Mouse (Mus musculus) lung, postnatal 36 days (tissue): ENCODE data around the gene Tns2.
"Not testable (repeated sequence)": the region's sequence is repeated elsewhere in the genome, so short reads cannot be mapped to it uniquely, and the experiment has no call there.

Experiments
- DNase-seq: peaks from one replicate; pipeline ENCODE4 v3.0.0; 2022; ENCODE audit warnings: mixed read lengths

Gene Tns2

DNA sequence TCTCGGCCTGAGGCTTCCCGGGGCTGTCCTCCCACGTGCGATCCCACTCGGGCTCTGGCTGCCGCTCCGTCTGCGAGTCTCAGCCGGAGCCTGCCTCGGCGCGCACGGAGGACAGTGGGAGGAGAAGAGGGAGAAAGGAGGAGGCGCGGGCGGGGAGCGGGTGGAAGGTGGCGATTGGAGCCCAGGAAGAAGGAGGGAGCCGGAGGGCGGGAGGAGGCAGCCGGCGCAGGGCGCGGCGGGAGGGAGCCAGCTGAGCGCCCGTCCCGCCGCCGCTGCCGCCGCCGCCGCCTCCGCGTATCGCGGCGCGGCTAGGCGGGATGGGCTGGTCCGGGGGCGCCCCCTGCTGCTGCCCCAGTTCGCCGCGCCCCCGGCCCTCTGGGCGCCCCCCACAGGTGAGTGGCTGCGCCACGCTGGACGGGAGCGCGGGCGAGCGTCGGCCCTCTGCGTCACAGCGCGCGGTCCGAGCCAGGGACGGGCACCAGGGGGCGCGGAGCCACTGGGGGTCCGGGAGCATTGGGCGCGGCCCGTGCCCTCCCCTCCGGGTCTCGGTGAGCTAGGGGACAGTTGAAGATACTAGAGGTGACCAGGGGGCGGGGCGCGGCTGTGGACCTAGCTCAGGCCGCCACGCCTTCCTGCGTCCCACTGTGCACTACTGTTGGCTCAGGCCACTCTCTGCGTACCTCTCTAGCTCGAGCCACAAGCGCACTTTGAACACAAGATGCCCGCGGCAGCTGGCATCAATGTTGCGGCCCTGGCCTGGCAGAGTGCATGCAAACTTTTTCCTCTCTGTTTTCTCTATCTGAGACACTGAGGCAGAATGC lies at the start of gene Tns2:
Gene Tns2, plus strand, starts transcription at position 253 of the 821 bp plus-strand sequence.
- DNase-seq: peak; percentile 90

DNA sequence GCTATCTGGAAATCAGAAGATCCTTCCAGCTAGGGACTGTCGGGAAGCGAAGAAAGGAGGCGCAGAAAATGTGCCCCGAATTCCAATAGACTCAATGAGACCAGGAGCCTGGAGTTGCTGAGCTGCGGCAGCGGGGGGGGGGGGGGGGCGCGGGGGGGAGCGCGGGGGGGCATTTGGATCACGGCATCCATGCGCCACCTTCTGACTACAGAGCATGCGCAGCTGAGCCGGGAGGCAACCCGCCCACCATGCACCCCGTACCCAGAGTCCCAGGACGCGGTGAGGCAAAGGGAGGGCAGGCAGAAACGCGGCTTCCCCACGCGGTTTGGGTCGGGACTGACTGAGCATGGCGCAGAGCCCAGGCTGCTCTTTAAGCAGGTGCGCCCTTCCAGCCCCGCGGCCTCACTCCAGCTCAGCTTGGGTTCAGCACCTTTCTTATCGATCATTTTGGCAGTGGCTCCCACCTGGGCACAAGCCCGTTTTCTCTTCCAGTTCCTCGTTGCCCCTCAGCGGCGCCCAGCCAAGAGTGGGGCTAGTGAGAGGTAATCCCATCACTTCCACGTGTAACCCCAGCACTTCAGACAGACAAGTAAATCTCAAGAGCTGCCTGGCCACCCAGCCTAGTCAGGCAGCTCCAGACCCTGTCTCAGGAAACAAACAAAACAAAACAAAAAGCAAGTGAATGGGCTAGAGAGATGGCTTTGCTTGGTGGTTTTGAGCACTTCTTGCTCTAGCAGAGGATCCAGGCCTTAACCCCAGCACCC lies 48.1 kb upstream of the Tns2 start:
- DNase-seq: peak; percentile 43

DNA sequence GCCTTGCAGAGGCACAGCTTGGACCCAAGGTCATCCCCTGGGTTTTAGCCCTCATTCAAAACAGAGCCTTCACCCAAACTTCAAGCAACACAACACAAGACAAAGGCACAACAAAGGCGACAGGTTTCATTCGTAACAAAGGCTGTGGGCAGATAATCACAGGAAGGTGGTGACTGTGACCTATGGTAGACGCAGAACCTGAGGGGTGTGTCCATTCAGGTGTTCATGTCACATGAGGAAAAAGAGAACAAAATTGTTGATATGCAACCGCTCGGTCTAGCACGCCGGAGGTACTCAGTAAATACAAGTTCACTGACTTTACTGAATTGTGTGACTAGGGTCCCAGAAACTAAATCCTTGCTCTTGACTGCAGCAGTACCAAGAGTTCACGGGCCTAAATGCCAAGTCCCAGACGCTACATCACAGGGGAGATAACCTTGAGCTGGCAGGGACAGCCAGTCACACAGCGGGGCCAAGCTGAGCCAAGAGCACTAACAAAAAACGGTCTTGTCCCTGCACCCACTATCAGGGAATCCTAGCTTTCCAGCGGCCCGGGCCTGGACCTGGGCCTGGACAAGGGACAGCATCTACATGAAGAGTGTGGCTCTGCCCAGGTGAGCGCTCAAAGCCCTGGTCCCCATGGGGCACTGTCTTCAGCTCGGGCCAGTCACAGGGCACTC lies 43.6 kb upstream of the Tns2 start:
- no peak for DNase-seq

DNA sequence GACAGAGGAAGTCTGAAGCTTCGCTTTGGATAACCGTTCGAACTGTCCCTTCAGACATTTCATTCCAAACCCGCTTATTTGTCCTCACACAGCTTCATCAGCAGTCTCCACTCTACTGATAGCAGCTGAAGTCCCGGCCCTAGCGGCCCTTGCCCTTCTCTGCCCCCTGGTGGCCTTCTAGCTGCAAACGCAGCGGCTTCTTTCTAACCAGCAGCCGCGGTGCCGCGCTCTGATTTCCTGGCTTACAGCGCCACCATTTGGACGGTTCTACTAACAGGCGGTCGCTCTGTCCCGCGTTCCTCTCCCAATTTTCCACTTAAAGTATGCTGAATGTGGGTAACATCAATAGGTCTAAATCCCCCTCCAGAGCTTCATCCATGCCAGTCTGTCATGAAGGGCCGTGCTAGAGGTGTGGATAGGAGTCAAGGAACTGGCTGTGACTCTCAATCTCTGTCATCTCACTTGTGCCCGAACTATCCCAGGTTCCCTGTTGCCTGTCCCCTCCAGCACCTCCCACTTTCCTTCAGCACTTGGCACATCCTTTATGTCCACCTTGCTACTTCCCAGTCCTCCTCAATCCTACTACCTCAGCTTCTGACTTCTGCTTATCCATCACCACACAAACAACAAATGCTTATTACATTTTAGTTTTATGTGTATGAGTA lies 34.4 kb upstream of the Tns2 start:
- peak; percentile 96 for DNase-seq

DNA sequence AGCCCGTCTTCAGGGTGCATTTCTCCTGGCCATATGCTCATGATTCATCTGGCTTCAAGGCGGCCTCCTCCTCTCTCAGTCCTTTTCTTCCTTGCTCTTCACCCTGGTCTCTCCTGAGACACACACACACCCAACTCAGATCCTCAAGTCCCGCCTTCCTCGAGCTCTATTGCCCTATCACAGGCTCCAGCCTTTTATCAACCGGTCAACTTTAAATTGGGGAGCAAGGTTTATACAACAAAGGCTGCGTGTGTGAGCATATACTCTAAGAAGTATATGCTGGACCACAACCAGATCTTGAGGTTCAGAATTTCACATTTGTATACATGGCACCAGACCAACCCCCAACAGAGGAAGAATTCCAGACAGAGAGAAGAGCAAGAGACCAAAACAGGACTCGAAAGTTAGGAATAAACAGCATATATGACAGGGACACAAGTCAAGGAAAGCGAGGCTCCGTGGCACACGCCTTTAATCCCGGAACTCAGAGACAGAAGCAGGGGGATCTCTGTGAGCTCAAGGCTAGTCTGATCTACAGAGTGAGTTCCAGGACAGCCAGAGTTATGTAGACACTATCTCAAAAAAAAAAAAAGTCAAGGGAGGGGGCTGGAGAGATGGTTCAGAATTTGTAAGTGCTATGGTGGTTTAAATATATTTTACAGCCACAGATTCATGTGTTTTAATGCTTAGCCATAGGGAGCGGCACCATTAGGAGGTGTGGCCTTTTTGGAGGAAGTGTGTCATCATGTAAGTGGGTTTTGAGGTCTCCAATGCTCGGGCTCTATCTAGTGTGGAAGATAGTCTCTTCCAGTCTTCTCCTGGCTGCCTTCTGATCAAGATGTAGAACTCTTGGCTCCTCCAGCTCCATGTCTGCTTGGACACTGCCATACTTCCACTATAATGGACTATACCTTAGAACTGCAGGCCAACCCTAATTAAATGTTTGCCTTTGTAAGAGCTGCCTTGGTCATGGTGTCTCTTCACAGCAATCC lies 29.4 kb upstream of the Tns2 start:
- no peak for DNase-seq

DNA sequence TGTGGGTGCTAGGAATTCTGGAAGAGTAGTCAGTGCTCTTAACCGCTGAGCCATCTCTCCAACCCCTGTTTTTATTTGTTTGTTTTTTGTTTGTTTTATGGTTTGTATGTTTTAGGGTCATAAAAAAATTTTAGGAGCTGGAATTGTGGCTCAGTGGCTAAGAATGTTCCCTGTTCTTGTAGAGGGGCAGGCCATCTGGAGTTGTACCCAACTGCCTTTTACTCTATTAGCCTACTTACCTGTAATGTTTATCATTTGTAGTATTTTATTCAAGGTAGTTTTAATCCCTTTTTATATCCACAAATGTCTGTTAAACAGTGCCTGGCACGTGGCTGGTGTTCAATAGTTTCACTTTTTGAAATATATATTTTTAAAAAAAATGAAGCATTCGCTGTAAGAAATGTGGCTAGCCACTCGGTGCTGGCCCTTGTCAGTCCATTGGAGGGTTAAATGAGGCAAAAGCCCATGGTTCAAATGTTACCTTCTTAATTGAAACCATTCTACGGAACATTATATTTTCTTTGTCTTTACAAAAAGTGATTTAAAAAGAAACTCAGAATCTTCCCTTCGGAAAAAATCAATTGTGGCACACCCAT lies 27.2 kb upstream of the Tns2 start:
- DNase-seq: no peak

DNA sequence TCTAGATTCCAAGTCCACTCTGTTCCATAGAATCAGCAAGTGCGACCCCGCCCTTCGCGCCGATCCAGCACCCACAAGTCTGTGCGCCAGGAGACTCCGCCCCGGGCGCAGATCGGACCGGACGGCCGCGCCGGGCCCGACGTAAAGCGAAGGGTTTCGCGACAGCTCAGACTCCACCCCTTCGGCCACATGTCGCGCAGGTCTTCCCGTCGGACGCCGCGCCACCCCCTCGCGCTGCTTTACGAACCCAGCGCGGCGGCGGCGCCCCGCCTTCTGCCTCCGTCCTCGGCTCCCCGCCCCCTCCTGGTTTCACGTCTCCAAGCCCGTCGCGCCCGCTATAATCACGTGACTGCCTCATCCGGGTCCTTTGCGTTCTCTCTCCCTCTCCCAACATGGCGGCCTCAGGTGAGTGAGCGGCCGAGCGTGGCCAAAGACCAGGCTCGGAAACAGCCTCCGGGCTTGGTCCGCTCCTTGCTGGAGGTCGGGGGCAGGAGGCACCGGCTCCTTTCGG lies 26.6 kb upstream of the Tns2 start, which contains the start of gene Eif4b:
Gene Eif4b, plus strand, starts transcription at position 215 of the 511 bp plus-strand sequence.
- DNase-seq: peak; percentile 100

DNA sequence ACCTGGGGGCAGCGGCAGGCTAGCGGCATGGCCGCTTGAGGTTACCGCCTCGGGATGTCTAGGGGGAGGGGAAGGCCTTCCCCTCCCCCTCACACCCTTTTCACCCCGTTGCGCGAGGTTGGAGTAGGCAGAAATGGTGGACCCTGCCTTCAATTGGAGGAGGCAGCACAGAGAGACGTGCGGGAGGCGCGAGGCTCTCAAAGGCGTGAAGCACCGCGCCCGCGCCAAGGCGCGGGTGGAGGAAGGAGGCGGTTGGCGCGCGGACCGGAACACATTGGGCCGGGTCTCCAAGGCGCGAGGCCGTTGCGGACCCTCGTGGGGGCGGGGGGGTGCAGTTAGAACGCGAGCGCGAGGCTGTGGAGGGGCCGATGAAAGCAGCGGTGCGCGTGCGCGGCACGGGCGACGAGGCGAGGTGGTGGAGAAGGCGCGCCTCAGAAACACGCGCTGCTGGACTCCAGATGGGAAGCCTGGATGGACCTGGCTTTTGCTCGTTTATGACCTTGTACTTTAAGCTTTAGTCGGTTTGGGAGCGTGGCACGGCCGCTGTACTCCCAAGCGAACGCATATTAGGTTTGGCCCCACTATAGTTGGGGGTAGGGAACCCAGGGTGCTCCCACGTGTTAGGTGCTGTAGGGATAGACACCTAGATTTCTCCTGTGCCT lies 26.0 kb upstream of the Tns2 start:
- peak; percentile 49 for DNase-seq

DNA sequence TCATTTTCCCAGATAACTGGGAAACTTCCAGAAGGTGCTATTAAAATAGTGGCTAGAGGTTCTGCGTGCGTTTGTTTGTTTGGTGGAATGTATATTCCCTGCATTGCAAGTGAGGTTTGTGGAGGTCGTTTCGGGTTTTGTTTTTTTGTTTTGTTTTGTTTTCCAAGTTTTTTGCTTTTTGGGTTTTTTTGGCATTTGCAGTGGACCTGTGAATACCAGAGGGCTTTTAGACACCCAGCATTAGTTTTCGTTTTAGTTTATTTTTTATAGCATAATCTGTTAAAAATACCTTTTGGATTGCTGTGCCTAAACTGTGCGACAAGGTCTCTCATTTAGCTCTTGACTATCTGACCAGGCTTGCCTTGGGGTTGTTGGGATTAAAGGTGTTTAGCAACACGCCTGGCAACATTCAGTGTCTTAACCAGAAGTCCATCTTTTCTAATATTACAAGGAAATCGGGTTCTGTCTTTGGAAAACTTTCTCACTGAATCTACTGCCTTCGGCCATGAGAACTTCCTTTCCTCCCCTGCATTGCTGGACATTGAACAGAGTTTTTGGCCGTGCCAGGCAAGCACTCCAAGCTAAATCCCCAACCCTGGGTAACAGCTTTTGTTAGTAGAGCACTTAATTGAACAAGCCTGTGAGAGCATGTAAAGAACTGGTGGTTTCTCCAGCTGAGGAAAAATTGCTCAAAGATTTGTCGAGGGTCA lies 25.2 kb upstream of the Tns2 start:
- peak; percentile 26 for DNase-seq

DNA sequence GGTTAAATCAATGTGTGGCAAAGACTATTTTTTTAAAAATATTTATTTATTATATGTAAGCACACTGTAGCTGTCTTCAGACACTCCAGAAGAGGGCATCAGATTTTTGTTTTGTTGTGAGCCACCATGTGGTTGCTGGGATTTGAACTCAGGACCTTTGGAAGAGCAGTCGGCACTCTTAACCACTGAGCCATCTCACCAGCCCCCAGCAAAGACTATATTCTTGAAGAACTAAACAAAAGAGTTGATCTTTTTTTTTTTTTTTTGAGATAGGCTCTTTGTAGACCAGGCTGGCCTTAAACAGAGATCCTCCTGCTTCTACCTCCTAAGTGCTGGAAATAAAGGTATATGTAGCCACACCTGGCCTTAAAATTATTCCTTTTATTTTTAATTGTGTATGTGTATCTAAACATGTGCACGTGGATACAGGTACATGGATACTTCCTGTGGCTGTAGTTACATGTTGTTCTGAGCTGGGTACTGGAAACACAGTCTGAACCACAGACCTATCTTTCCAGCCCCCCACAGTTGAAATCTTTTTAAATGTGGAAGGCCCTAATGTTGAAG lies 23.0 kb upstream of the Tns2 start:
- DNase-seq: no peak

DNA sequence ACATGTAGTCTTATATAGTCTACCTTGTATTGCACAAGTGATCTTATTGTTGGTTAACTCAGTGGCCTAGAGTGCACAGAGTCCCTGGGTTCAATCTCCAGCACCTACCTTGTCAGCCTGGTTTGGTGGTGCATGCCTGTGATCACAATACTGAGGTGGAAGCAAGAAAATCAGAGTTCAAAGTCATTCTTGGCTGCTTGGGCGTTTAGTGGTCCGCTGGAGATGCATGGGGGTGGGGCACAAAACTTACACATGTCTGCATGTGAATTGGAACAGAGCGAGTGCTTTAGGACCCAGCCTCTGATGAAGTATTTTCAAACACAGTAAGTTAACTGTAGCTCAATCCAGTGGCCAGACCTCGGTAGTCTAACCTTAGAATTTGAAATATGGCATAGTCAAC lies 21.0 kb upstream of the Tns2 start:
- no peak for DNase-seq

DNA sequence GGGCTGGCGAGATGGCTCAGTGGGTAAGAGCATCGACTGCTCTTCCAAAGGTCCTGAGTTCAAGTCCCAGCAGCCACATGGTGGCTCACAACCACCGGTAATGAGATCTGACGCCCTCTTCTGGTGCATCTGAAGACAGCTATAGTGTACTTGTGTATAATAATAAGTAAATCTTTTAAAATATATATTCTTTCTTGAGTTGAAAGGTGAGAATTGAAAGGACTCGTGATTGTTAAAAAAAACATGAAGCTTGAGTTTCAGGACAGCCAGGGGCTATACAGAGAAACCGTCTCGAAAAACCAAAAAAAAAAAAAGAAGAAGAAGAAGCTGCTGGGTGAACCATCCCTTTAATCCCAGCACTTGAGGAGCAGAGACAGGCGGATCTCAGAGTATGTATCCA lies 20.3 kb upstream of the Tns2 start:
- not testable (repeated sequence) for DNase-seq

DNA sequence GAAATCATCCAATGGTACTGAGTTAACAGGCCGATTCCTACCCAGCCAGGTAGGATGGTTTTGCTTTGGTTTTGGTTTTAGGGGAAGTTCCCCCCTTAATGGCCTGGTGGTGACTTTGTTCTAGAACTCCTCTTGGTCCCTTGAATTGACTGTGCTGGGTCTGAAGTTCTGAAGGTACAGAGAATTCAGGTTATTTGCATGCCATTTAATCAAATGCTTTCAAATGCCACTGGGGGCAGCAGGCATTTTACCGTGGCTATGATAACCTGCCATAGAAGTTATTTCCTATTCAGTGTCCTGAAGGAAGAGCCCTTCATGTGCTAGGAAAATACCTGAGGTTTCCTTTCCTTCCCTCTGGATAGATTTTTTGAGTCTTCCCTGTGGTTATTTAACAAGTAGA lies 19.8 kb upstream of the Tns2 start:
- no peak for DNase-seq

DNA sequence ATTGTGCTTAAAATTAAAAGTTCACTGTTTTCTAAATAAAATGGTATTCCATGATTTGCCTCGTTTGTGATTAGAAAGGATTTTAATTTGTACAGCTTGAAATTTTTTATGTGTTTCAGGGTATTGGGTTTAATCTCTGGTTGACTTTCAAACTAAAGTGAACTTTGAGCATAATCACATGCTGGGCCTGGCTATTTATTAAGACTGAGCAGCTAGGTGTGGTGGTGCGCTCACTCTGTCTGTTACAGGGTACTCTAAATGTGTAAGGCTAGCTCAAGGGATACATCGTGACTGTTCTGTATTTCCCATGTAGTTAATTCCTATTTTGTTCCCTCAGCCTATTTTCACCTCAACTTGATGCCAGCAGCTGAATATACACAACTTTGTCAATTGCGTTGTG lies 18.1 kb upstream of the Tns2 start:
- DNase-seq: no peak

DNA sequence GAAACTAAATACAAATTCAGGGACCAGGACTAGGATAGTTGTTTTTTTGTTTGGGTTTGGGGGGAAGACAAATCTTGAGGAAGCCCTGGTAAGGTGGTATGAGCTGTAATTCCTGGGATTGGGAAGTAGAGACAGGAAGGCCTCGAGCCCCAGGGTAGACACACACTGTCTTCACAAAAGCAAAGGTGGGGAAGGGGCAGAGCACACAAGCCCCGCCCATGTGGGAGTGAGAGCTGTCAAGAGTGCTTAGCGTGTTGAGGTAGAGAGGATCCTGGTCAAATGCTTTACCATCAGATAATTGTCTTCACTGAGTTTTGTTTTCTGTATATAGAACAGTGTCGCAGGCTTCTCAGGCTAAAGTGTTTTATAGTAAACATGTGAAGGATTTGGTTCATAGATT lies 17.2 kb upstream of the Tns2 start:
- DNase-seq: no peak

DNA sequence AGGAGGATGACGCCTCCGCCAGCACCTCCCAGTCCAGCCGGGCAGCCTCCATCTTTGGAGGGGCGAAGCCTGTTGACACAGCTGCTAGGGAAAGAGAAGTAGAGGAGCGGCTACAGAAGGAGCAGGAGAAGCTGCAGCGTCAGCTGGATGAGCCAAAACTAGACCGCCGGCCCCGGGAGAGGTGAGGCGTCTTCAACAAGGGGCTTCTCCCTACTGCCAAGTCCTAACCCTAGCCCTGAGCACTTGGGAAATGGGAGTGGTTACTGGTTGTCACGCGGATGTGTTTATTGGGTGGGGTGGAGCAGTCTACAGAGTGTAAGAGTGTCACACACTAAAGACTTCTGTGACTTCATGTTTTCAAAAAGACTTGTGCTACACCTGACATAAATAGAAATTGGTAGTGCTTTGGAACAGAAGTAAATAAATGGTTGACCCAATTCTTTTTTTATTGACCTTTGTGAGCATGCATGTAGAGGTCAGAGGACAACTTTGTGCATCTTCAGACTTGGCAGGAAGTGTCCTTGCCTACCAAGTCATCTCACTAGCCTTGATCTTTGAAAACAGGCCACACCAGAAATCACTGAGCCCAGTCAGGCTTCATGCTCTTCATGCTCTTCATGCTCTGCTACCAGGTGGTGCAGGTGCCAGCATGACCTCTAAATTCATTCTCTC lies 10.2 kb upstream of the Tns2 start:
- no peak for DNase-seq

DNA sequence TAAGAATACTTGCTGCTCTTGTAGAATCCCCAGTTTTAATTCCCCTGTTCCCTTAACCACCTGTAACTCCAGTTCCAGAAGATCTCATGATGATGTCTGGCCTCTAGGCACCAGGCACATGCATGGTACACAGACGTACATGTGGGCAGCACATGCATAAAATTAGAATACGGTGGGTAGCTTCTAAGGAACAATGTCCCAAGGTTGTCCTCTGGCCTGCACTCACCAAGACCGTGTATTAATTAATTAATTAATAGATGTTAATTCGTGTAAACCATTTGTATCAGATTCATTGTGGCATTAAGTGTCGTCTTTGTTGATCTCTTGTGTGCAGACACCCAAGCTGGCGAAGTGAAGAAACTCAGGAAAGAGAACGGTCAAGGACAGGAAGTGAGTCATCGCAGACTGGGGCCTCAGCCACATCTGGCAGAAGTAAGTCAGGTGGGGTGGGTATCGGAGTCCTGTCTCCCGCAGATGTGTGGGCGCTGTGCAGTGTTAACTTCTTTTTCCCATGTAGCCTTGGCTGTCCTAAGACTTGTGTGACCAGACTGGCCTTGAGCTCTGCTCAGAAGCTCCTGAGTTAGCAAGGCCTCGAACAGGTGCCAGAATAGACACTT lies 9.0 kb upstream of the Tns2 start:
- DNase-seq: peak; percentile 52

DNA sequence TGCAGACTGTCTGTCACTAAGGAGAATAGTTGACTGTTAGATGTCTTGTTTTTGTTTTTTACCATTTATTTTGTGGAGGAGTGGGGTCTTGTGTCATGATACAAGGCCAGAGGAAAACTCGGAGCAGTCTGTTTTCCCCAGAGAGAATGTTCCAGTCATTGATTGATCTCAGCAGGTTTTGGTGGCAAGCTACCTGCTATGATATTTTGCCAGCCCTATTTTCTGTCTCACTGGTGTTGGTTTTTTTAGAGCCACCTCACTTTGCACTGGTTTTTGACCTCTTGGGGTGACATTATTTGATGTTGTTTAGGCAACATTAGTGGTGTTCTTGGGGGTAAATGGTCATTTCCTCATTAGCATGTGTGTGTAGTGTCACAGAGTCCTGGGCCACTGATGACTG lies 8.5 kb upstream of the Tns2 start:
- no peak for DNase-seq
